Mouse (Mus musculus): ENCODE measurements around the gene Ppp1r11.

Ppp1r11 gene

GRCm38 (mm10) chr17:36915076-36915475, 36.5 kb downstream of the Ppp1r11 start:
- peak; percentile 75 for DNase-seq (ENCODE audit: low read depth, low spot score)

DNA sequence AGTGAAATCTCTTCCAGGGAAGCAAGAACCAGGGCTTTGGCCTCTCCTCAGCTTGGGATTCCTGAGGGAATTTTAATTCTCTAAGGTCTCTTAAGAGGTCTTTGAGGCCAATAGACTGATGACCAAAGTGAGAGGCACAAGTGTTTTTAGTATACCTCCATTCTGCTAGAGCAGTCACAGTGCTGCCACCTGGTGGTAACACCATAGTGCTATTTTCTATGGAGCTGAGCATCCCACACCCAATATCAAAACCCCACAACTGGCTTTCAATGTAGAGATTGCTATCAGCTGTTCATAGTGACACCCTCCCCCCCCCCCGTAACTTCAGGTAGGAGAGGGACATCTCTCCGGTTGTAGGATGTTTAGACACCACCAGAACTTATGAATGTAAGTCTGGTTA, 37.4 kb downstream of the Ppp1r11 start:
- DNase-seq (ENCODE audit: low read depth, low spot score), result peak; percentile 81

- DNase-seq (ENCODE audit: low read depth, low spot score), result no peak
These were observed 39.5 kb downstream of the Ppp1r11 start for GRCm38 (mm10) chr17:36912031-36912430.

GRCm38 (mm10) chr17:36909802-36910201, 41.7 kb downstream of the Ppp1r11 start:
- DNase-seq (ENCODE audit: low read depth, low spot score), result no peak

GRCm38 (mm10) chr17:36908235-36908634, 43.3 kb downstream of the Ppp1r11 start:
- no peak for DNase-seq (ENCODE audit: low read depth, low spot score)

DNA sequence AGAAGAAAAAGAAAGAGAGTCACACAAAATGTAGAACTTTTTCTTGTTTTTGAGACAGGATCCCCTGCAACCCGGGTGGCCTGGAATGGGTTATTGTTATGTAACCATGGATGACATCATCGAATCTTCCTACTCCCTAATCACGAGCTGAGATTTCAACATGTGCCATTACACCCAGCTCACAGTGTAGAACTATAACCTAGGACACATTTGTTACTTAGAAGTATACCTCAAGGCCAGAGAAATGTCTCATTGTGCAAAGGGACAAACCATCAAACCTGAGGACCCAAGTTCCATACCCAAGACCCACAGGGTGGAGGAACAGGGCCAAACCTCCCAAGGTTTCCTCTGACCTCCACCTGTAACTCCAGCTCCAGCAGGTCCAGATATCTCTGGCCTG, 47.9 kb downstream of the Ppp1r11 start:
- no peak for DNase-seq (ENCODE audit: low read depth, low spot score)

- DNase-seq (ENCODE audit: low read depth, low spot score), result no peak
These were observed 50.9 kb downstream of the Ppp1r11 start for GRCm38 (mm10) chr17:36900691-36901090.

- no peak for DNase-seq (ENCODE audit: low read depth, low spot score)
These were observed 51.5 kb downstream of the Ppp1r11 start for GRCm38 (mm10) chr17:36900001-36900400.

GRCm38 (mm10) chr17:36899376-36899775, 52.2 kb downstream of the Ppp1r11 start:
- no peak for DNase-seq (ENCODE audit: low read depth, low spot score)

Data from ES-CJ7 (cell line).